Mouse (Mus musculus) limb, embryonic 10.5 days (tissue): ENCODE data around the gene Rmdn2. TPM values are rescaled to one million over a fixed set of nuclear protein-coding genes. Genes with fewer than 3 reads are reported as not detected.

Source experiments
- DNase-seq: peaks from one replicate; pipeline ENCODE4 v3.0.0-alpha.2; 2017; ENCODE audit warnings: low spot score
- H3K27ac ChIP-seq: fragments of 300-500 bp; sonication (generic); 2 replicates; pipeline ENCODE4 v1.5.1; 2016; ENCODE audit warnings: mild to moderate bottlenecking
- H3K27me3 ChIP-seq: fragments of 300-500 bp; sonication (generic); 2 replicates; pipeline ENCODE4 v1.6.1; 2016; ENCODE audit warnings: low read depth, mild to moderate bottlenecking; ENCODE audit not compliant: poor library complexity, severe bottlenecking
- H3K36me3 ChIP-seq: fragments of 300-500 bp; sonication (generic); 2 replicates; pipeline ENCODE4 v1.6.1; 2016; ENCODE audit warnings: mild to moderate bottlenecking, moderate library complexity
- H3K4me1 ChIP-seq: fragments of 300-500 bp; sonication (generic); 2 replicates; pipeline ENCODE4 v1.6.1; 2016
- H3K4me3 ChIP-seq: fragments of 300-500 bp; sonication (generic); 2 replicates; pipeline ENCODE4 v1.5.1; 2016; ENCODE audit warnings: mild to moderate bottlenecking, moderate library complexity
- H3K9me3 ChIP-seq: fragments of 300-500 bp; sonication (generic); replicated peaks from 2 replicates; pipeline ENCODE4 v1.6.1; 2016; ENCODE audit warnings: mild to moderate bottlenecking
- WGBS: fragments of 180-500 bp; shearing (Covaris S2); methylation state at CpG from one replicate; pipeline ENCODE4 v1.1.7; 2016; 5-methylcytosine and 5-hydroxymethylcytosine counted together
- polyA plus RNA-seq: library from polyadenylated mRNA; unstranded; fragments of >200 nt; fragmentation: Nextera tagmentation; extraction: Ambion mirVana; gene quantifications from 2 replicates; pipeline ENCODE4 v1.2.1, GENCODE M21; 2016

Gene Rmdn2
- 7.2 and 10.0 TPM in 2 replicates for polyA plus RNA-seq

GRCm38 (mm10) chr17:79611545-79611944 lies at the start of gene Rmdn2:
TSS of gene Rmdn2 (plus strand) at chr17:79611863.
- WGBS: 90% methylated on average over 4 of the region's 4 CpGs
- Histone ChIP-seq H3K4me3 (no peak within 1 kb of the TSS), H3K27me3 (no peaks in the 10 kb centered on the region), H3K36me3 (no peaks in the 10 kb centered on the region), H3K27ac (no peak within 1 kb of the TSS), H3K4me1 (peaks cover 10% of the 10 kb centered on the region), H3K9me3 (no peaks in the 10 kb centered on the region)
- no peak for DNase-seq

GRCm38 (mm10) chr17:79563067-79563620 lies 48.5 kb upstream of the Rmdn2 start:
- Histone ChIP-seq H3K36me3 (no peaks in the 10 kb centered on the region), H3K27me3 (no peaks in the 10 kb centered on the region), H3K27ac (peak overlapping the region; percentile 78; the same call in 1 of the 2 replicates), H3K4me3 (no peak overlapping the region), H3K9me3 (peaks cover 9% of the 10 kb centered on the region; the same call in 1 of the 2 replicates), H3K4me1 (peaks cover 34% of the 10 kb centered on the region)
- no peak for DNase-seq
- 51% methylated on average over 7 of the region's 7 CpGs for WGBS

- peak overlapping the region; percentile 78 for H3K27ac ChIP-seq
- no peak overlapping the region for H3K4me3 ChIP-seq
- WGBS: 18% methylated on average over 2 of the region's 2 CpGs
- no peaks in the 10 kb centered on the region for H3K36me3 ChIP-seq
- peaks cover 34% of the 10 kb centered on the region for H3K4me1 ChIP-seq
- DNase-seq: peak; percentile 34
- no peaks in the 10 kb centered on the region for H3K27me3 ChIP-seq
- H3K9me3 ChIP-seq: peaks cover 9% of the 10 kb centered on the region; the same call in 1 of the 2 replicates
Measured at GRCm38 (mm10) chr17:79563721-79564120, 47.9 kb upstream of the Rmdn2 start.

GRCm38 (mm10) chr17:79565241-79565961 lies 46.3 kb upstream of the Rmdn2 start:
- peak overlapping the region; percentile 78 for H3K27ac ChIP-seq
- 45% methylated on average over 9 of the region's 9 CpGs for WGBS
- peak; percentile 42 for DNase-seq
- H3K36me3 ChIP-seq: no peaks in the 10 kb centered on the region
- no peak overlapping the region for H3K4me3 ChIP-seq
- 0 out of 2 replicates have a peak, but pooled peaks cover under 1% of the 10 kb centered on the region for H3K9me3 ChIP-seq
- no peaks in the 10 kb centered on the region for H3K27me3 ChIP-seq
- H3K4me1 ChIP-seq: peaks cover 34% of the 10 kb centered on the region

- no peaks in the 10 kb centered on the region for H3K9me3 ChIP-seq
- H3K27me3 ChIP-seq: no peaks in the 10 kb centered on the region
- H3K27ac ChIP-seq: no peak overlapping the region
- DNase-seq: no peak
- no peak overlapping the region for H3K4me3 ChIP-seq
- 88% methylated on average over 1 of the region's 1 CpGs for WGBS
- no peaks in the 10 kb centered on the region for H3K36me3 ChIP-seq
- H3K4me1 ChIP-seq: peaks cover 31% of the 10 kb centered on the region
Measured at GRCm38 (mm10) chr17:79568401-79568800, 43.3 kb upstream of the Rmdn2 start.

- Histone ChIP-seq H3K27ac (peak overlapping the region; percentile 64; the same call in 1 of the 2 replicates), H3K9me3 (no peaks in the 10 kb centered on the region), H3K27me3 (no peaks in the 10 kb centered on the region), H3K4me1 (peaks cover 30% of the 10 kb centered on the region), H3K4me3 (no peak overlapping the region), H3K36me3 (no peaks in the 10 kb centered on the region)
- 52% methylated on average over 7 of the region's 7 CpGs for WGBS
- no peak for DNase-seq
Measured at GRCm38 (mm10) chr17:79578328-79578727, 33.3 kb upstream of the Rmdn2 start.

- Histone ChIP-seq H3K27ac (peak overlapping the region; percentile 17; the same call in 1 of the 2 replicates), H3K36me3 (no peaks in the 10 kb centered on the region), H3K27me3 (no peaks in the 10 kb centered on the region), H3K9me3 (no peaks in the 10 kb centered on the region), H3K4me3 (no peak overlapping the region), H3K4me1 (peaks cover 30% of the 10 kb centered on the region)
- WGBS: 71% methylated on average over 6 of the region's 6 CpGs
- peak; percentile 84 for DNase-seq
Measured at GRCm38 (mm10) chr17:79580264-79580920, 31.3 kb upstream of the Rmdn2 start.

GRCm38 (mm10) chr17:79583466-79583865 lies 28.2 kb upstream of the Rmdn2 start:
- no peak overlapping the region for H3K27ac ChIP-seq
- 66% methylated on average over 4 of the region's 4 CpGs for whole genome bisulfite sequencing

GRCm38 (mm10) chr17:79584246-79584800 lies 27.3 kb upstream of the Rmdn2 start:
- Histone ChIP-seq H3K4me1 (peaks cover 12% of the 10 kb centered on the region), H3K27ac (no peak overlapping the region), H3K4me3 (no peak overlapping the region), H3K9me3 (no peaks in the 10 kb centered on the region), H3K36me3 (no peaks in the 10 kb centered on the region), H3K27me3 (no peaks in the 10 kb centered on the region)
- no peak for DNase-seq
- WGBS: 88% methylated on average over 6 of the region's 6 CpGs

More at GRCm38 (mm10) chr17:79583466-79583865, 28.2 kb upstream of the Rmdn2 start:
- no peaks in the 10 kb centered on the region for H3K36me3 ChIP-seq
- H3K4me3 ChIP-seq: no peak overlapping the region
- H3K9me3 ChIP-seq: no peaks in the 10 kb centered on the region
- no peak for DNase-seq
- no peaks in the 10 kb centered on the region for H3K27me3 ChIP-seq
- peaks cover 21% of the 10 kb centered on the region for H3K4me1 ChIP-seq

- H3K4me3 ChIP-seq: no peak overlapping the region
- WGBS: 88% methylated on average over 1 of the region's 1 CpGs
- no peaks in the 10 kb centered on the region for H3K27me3 ChIP-seq
- no peaks in the 10 kb centered on the region for H3K36me3 ChIP-seq
- H3K4me1 ChIP-seq: no peaks in the 10 kb centered on the region
- no peaks in the 10 kb centered on the region for H3K9me3 ChIP-seq
- no peak for DNase-seq
- no peak overlapping the region for H3K27ac ChIP-seq
Measured at GRCm38 (mm10) chr17:79589913-79590312, 21.8 kb upstream of the Rmdn2 start.

- no peak for DNase-seq
- Histone ChIP-seq H3K36me3 (no peaks in the 10 kb centered on the region), H3K4me3 (no peak overlapping the region), H3K27me3 (no peaks in the 10 kb centered on the region), H3K9me3 (no peaks in the 10 kb centered on the region), H3K4me1 (peaks cover 10% of the 10 kb centered on the region; the same call in 1 of the 2 replicates), H3K27ac (no peak overlapping the region)
- WGBS: 82% methylated on average over 4 of the region's 4 CpGs
Measured at GRCm38 (mm10) chr17:79595996-79596395, 15.7 kb upstream of the Rmdn2 start.

GRCm38 (mm10) chr17:79598151-79598550 lies 13.5 kb upstream of the Rmdn2 start:
- H3K36me3 ChIP-seq: no peaks in the 10 kb centered on the region
- H3K27ac ChIP-seq: no peak overlapping the region
- no peaks in the 10 kb centered on the region for H3K9me3 ChIP-seq
- no peak overlapping the region for H3K4me3 ChIP-seq
- peaks cover 10% of the 10 kb centered on the region; the same call in 1 of the 2 replicates for H3K4me1 ChIP-seq
- no peaks in the 10 kb centered on the region for H3K27me3 ChIP-seq
- WGBS: 49% methylated on average over 2 of the region's 2 CpGs
- DNase-seq: no peak
